Mouse (Mus musculus) adrenal gland, adult (tissue): Measurements from ENCODE around the gene Gm11236.
"Not testable (repeated sequence)": the region's sequence is repeated elsewhere in the genome, so short reads cannot be mapped to it uniquely, and the experiment has no call there.

Source experiments
- DNase-seq, 2 experiments: peaks; one replicate each; pipeline ENCODE4 v3.0.0; 2022 to 2023; ENCODE audit warnings: low spot score in 1 of 2; ENCODE audit not compliant: inconsistent age in 2 of 2

Gene Gm11236

GRCm38 (mm10) chr4:73637821-73638220 is at the start of gene Gm11236:
TSS of gene Gm11236 (plus strand) at chr4:73638121.
- not testable (repeated sequence) for DNase-seq

GRCm38 (mm10) chr4:73599248-73599647 is 38.7 kb upstream of the Gm11236 start:
- DNase-seq: peak in 1 of 2 experiments; percentile 50

DNA sequence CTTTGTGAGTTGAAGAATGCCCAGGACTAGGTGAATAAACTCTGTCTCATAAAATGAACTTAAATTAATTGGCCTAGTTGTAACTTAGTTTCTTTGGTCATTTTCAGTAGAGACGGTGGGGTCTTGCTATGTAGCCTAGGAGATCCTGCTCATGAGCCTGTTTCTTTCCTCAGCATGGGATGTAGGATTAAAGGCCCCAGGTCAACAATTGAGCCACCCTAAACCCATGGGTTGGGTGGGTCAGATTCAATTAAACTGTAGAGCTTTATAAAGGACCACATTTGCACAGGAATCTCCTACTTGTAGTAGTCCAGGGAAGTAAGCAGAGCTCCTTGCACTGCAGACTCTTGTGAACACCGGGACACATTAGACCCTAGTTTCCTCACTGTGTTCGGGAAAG is 30.3 kb upstream of the Gm11236 start, which contains the start of gene Gm11238:
Gene Gm11238 (plus strand): TSS at position 301 of the 400 bp plus-strand sequence.
- not testable (repeated sequence) for DNase-seq

- DNase-seq: not testable (repeated sequence)
Observed at GRCm38 (mm10) chr4:73622684-73623083, 15.2 kb upstream of the Gm11236 start, which contains the start of gene Gm11237. TSS of gene Gm11237 (plus strand) at chr4:73622984.

DNA sequence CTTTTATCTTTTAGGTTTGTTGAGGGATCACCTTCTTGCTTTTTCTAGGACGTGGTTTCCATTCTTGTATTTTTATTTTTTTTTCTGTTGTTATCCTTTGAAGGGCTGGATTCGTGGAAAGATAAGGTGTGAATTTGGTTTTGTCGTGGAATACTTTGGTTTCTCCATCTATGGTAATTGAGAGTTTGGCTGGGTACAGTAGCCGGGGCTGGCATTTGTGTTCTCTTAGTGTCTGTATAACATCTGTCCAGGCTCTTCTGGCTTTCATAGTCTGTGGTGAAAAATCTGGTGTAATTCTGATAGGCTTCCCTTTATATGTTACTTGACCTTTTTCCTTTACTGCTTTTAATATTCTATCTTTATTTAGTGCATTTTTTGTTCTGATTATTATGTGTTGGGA is 23.9 kb downstream of the Gm11236 start:
- DNase-seq: not testable (repeated sequence)

GRCm38 (mm10) chr4:73668054-73668453 is 30.1 kb downstream of the Gm11236 start, which contains the start of gene Gm11239:
TSS of gene Gm11239 (plus strand) at chr4:73668354.
- not testable (repeated sequence) for DNase-seq

GRCm38 (mm10) chr4:73683216-73683615 is 45.3 kb downstream of the Gm11236 start, which contains the start of gene Gm428:
TSS of gene Gm428 (plus strand) at chr4:73683516.
- DNase-seq: not testable (repeated sequence)
